Mouse (Mus musculus): ENCODE results near the gene Baiap2l2. TPM values are rescaled to one million over a fixed set of nuclear protein-coding genes. Genes with fewer than 3 reads are reported as not detected.

The Baiap2l2 gene
- polyA plus RNA-seq, 1 experiment from 2014 or later: 2.6 TPM

Other genes starting within 250 kb of the Baiap2l2 start
- not detected in 2 replicates for gene Galr3, start 243.7 kb downstream of the Baiap2l2 start, polyA plus RNA-seq (2014; fragmentation: Nextera tagmentation; extraction: Ambion mirVana)
- 51.3 and 53.3 TPM in 2 replicates for gene Ankrd54, start 222.6 kb downstream of the Baiap2l2 start, polyA plus RNA-seq (2014; fragmentation: Nextera tagmentation; extraction: Ambion mirVana)
- gene Eif3l, start 210.4 kb downstream of the Baiap2l2 start, polyA plus RNA-seq (2014; fragmentation: Nextera tagmentation; extraction: Ambion mirVana): 191 and 209 TPM in 2 replicates
- gene Micall1, start 176.6 kb downstream of the Baiap2l2 start, polyA plus RNA-seq (2014; fragmentation: Nextera tagmentation; extraction: Ambion mirVana): 5.7 and 6.3 TPM in 2 replicates
- gene Polr2f, start 144.5 kb downstream of the Baiap2l2 start, polyA plus RNA-seq (2014; fragmentation: Nextera tagmentation; extraction: Ambion mirVana): 319 and 356 TPM in 2 replicates
- gene 1700088E04Rik, start 144.3 kb downstream of the Baiap2l2 start, polyA plus RNA-seq (2014; fragmentation: Nextera tagmentation; extraction: Ambion mirVana): 14.8 and 17.1 TPM in 2 replicates
- gene Sox10, start 120.3 kb downstream of the Baiap2l2 start, polyA plus RNA-seq (2014; fragmentation: Nextera tagmentation; extraction: Ambion mirVana): 0.89 and 1.9 TPM in 2 replicates
- gene Pick1, start 56.4 kb downstream of the Baiap2l2 start, polyA plus RNA-seq (2014; fragmentation: Nextera tagmentation; extraction: Ambion mirVana): 36.9 and 45.3 TPM in 2 replicates
- 0.69 and 0.98 TPM in 2 replicates for gene Gm49486, start 56.1 kb downstream of the Baiap2l2 start, polyA plus RNA-seq (2014; fragmentation: Nextera tagmentation; extraction: Ambion mirVana)
- gene Slc16a8, start 30.8 kb downstream of the Baiap2l2 start, polyA plus RNA-seq (2014; fragmentation: Nextera tagmentation; extraction: Ambion mirVana): 0.60 and 0.83 TPM in 2 replicates
- 14.0 and 18.9 TPM in 2 replicates for gene Pla2g6, start 42.9 kb upstream of the Baiap2l2 start, polyA plus RNA-seq (2014; fragmentation: Nextera tagmentation; extraction: Ambion mirVana)
- gene Maff, start 61.1 kb upstream of the Baiap2l2 start, polyA plus RNA-seq (2014; fragmentation: Nextera tagmentation; extraction: Ambion mirVana): 0.72 and 1.6 TPM in 2 replicates
- 20.3 and 30.6 TPM in 2 replicates for gene Tmem184b, start 118.0 kb upstream of the Baiap2l2 start, polyA plus RNA-seq (2014; fragmentation: Nextera tagmentation; extraction: Ambion mirVana)
- gene Csnk1e, start 170.0 kb upstream of the Baiap2l2 start, polyA plus RNA-seq (2014; fragmentation: Nextera tagmentation; extraction: Ambion mirVana): 114 and 158 TPM in 2 replicates
- gene Kcnj4, start 219.7 kb upstream of the Baiap2l2 start, polyA plus RNA-seq (2014; fragmentation: Nextera tagmentation; extraction: Ambion mirVana): 0.18 TPM in 1 of 2 replicates, not detected in the other
- 6.8 and 8.4 TPM in 2 replicates for gene Kdelr3, start 230.9 kb upstream of the Baiap2l2 start, polyA plus RNA-seq (2014; fragmentation: Nextera tagmentation; extraction: Ambion mirVana)

All from forebrain, embryonic 14.5 days (tissue).